Mouse (Mus musculus) embryonic facial prominence, embryonic 13.5 days (tissue): ENCODE results near the gene Dctn2. TPM values are rescaled to one million over a fixed set of nuclear protein-coding genes. Genes with fewer than 3 reads are reported as not detected.

Experiments used
- ATAC-seq: fragments of 200-750 bp; cut with Nextera tagmentation; 2 replicates; pipeline ENCODE4 v1.8.0; 2017; ENCODE audit warnings: low read depth; ENCODE audit not compliant: insufficient number of reproducible peaks, insufficient read depth, low FRiP score, low TSS enrichment
- H3K27ac ChIP-seq: fragments of 300-500 bp; sonication (generic); 2 replicates; pipeline ENCODE4 v1.5.1; 2015; ENCODE audit warnings: moderate library complexity, mild to moderate bottlenecking, inconsistent platforms
- H3K27me3 ChIP-seq: fragments of 300-500 bp; sonication (generic); 2 replicates; pipeline ENCODE4 v1.6.1; 2015; ENCODE audit warnings: mild to moderate bottlenecking, inconsistent platforms
- H3K36me3 ChIP-seq: fragments of 300-500 bp; sonication (generic); 2 replicates; pipeline ENCODE4 v1.6.1; 2015; ENCODE audit warnings: mild to moderate bottlenecking, inconsistent platforms
- H3K4me1 ChIP-seq: fragments of 300-500 bp; sonication (generic); 2 replicates; pipeline ENCODE4 v1.6.1; 2015; ENCODE audit warnings: inconsistent platforms
- H3K4me2 ChIP-seq: fragments of 300-500 bp; sonication (generic); 2 replicates; pipeline ENCODE4 v1.6.1; 2015; ENCODE audit warnings: moderate library complexity, mild to moderate bottlenecking, inconsistent platforms
- H3K4me3 ChIP-seq: fragments of 300-500 bp; sonication (generic); 2 replicates; pipeline ENCODE4 v1.5.1; 2015; ENCODE audit warnings: mild to moderate bottlenecking, inconsistent platforms
- H3K9ac ChIP-seq: fragments of 300-500 bp; sonication (generic); 2 replicates; pipeline ENCODE4 v1.6.1; 2015; ENCODE audit warnings: mild to moderate bottlenecking, inconsistent platforms
- H3K9me3 ChIP-seq: fragments of 300-500 bp; sonication (generic); 2 replicates; pipeline ENCODE4 v1.6.1; 2016; ENCODE audit warnings: inconsistent platforms
- whole genome bisulfite sequencing: fragments of 180-500 bp; shearing (Covaris S2); methylation state at CpG from one replicate; pipeline ENCODE4 v1.1.7; 2015; ENCODE audit warnings: mixed read lengths; 5-methylcytosine and 5-hydroxymethylcytosine counted together
- polyA plus RNA-seq: library from polyadenylated mRNA; unstranded; fragments of >200 nt; fragmentation: Nextera tagmentation; extraction: Ambion mirVana; gene quantifications from 2 replicates; pipeline ENCODE4 v1.2.1, GENCODE M21; 2015

Gene Dctn2
- polyA plus RNA-seq: 187 and 199 TPM in 2 replicates

- peak; percentile 97 for ATAC-seq
- H3K9me3 ChIP-seq: no peaks in the 10 kb centered on the region
- peak within 1 kb of the TSS; percentile 82 for H3K27ac ChIP-seq
- H3K4me3 ChIP-seq: peak within 1 kb of the TSS; percentile 98
- H3K4me1 ChIP-seq: peaks cover 34% of the 10 kb centered on the region
- H3K27me3 ChIP-seq: peaks cover 30% of the 10 kb centered on the region
- peak within 1 kb of the TSS; percentile 100 for H3K9ac ChIP-seq
- under 1% methylated on average over 70 of the region's 70 CpGs for WGBS
- peaks cover 31% of the 10 kb centered on the region for H3K36me3 ChIP-seq
- peak within 1 kb of the TSS; percentile 93 for H3K4me2 ChIP-seq
Observed at GRCm38 (mm10) chr10:127266112-127267091, at the start of gene Dctn2. Gene Dctn2 (plus strand): TSS chr10:127266368.

DNA sequence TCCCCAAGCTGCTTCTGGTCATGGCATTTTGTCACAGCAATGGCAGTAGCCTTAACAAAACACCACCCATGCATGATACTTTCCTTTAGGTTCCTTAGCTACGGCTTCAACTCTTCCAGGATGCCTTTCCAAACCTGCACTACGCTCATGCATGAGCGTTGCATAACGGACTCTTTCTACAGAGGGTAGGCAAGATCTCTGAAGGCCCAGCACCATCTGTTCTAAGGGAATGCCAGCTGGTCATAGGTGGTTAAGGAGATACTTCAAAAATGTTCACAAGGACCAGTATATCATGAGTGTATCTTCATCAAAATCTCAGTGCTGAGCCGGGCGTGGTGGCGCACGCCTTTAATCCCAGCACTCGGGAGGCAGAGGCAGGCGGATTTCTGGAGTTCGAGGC, 49.7 kb upstream of the Dctn2 start:
- Histone ChIP-seq H3K36me3 (no peaks in the 10 kb centered on the region), H3K9me3 (no peaks in the 10 kb centered on the region), H3K4me1 (no peaks in the 10 kb centered on the region), H3K27me3 (no peaks in the 10 kb centered on the region; the same call in 1 of the 2 replicates), H3K27ac (no peak overlapping the region), H3K4me2 (no peak overlapping the region), H3K9ac (no peak overlapping the region), H3K4me3 (no peak overlapping the region)
- 97% methylated on average over 11 of the region's 11 CpGs for WGBS
- ATAC-seq: no peak

DNA sequence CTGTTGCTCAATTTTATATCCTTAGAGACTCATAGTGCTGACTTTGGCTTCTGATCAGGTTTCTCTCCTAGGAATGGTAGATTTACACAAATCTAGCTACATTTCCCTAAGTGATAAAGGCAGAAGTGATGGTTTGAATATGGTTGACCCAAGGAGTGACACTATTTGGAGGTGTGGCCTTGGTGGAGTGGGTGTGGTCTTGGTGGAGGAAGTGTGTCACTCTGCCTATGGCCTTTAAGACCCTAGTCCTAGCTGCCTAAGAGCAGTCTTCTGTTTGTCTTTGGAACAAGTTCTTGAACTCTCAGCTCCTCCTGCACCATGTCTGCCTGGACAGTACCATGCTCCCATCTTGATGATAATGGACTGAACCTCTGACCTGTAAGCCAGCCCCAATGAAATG, 49.0 kb upstream of the Dctn2 start:
- Histone ChIP-seq H3K27ac (no peak overlapping the region), H3K27me3 (no peaks in the 10 kb centered on the region; the same call in 1 of the 2 replicates), H3K9me3 (no peaks in the 10 kb centered on the region), H3K9ac (no peak overlapping the region), H3K4me3 (no peak overlapping the region), H3K4me2 (no peak overlapping the region), H3K36me3 (no peaks in the 10 kb centered on the region), H3K4me1 (no peaks in the 10 kb centered on the region)
- no peak for ATAC-seq

DNA sequence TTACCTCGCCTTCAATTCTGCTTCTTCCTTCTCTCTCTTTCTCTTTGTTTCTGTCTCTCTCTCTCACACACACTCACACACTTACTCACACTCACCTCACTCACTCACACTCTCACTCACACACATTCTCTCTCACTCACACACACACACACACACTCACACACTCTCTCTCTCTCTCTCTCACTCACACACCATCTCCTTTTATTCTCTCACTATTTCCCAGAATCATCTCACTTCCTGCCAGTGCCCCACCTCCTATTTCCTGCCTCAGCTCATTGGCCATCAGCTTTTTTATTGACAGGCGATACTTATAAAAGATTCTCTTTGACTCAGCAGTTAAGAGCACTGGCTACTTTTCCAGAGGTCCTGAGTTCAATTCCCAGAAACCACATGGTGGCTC, 47.8 kb upstream of the Dctn2 start:
- no peaks in the 10 kb centered on the region for H3K36me3 ChIP-seq
- no peak overlapping the region for H3K9ac ChIP-seq
- ATAC-seq: no peak
- WGBS: 84% methylated on average over 2 of the region's 2 CpGs
- H3K27ac ChIP-seq: no peak overlapping the region
- no peaks in the 10 kb centered on the region for H3K4me1 ChIP-seq
- no peaks in the 10 kb centered on the region for H3K9me3 ChIP-seq
- no peak overlapping the region for H3K4me3 ChIP-seq
- no peaks in the 10 kb centered on the region; the same call in 1 of the 2 replicates for H3K27me3 ChIP-seq
- H3K4me2 ChIP-seq: no peak overlapping the region

GRCm38 (mm10) chr10:127225213-127225612, 41.0 kb upstream of the Dctn2 start:
- Histone ChIP-seq H3K4me3 (no peak overlapping the region), H3K27ac (peak overlapping the region; percentile 3; the same call in 1 of the 2 replicates), H3K9ac (no peak overlapping the region), H3K36me3 (no peaks in the 10 kb centered on the region), H3K27me3 (peaks cover 9% of the 10 kb centered on the region; the same call in 1 of the 2 replicates), H3K4me2 (no peak overlapping the region), H3K9me3 (no peaks in the 10 kb centered on the region), H3K4me1 (peaks cover 7% of the 10 kb centered on the region; the same call in 1 of the 2 replicates)
- 34% methylated on average over 6 of the region's 6 CpGs for WGBS
- no peak for ATAC-seq

- Histone ChIP-seq H3K36me3 (no peaks in the 10 kb centered on the region), H3K27me3 (peaks cover 9% of the 10 kb centered on the region; the same call in 1 of the 2 replicates), H3K4me1 (peaks cover 7% of the 10 kb centered on the region; the same call in 1 of the 2 replicates), H3K9ac (peak overlapping the region; percentile 11; the same call in 1 of the 2 replicates), H3K4me2 (no peak overlapping the region), H3K9me3 (no peaks in the 10 kb centered on the region), H3K4me3 (no peak overlapping the region), H3K27ac (no peak overlapping the region)
- 29% methylated on average over 10 of the region's 10 CpGs for WGBS
- no peak for ATAC-seq
Observed at GRCm38 (mm10) chr10:127225732-127226131, 40.4 kb upstream of the Dctn2 start.

DNA sequence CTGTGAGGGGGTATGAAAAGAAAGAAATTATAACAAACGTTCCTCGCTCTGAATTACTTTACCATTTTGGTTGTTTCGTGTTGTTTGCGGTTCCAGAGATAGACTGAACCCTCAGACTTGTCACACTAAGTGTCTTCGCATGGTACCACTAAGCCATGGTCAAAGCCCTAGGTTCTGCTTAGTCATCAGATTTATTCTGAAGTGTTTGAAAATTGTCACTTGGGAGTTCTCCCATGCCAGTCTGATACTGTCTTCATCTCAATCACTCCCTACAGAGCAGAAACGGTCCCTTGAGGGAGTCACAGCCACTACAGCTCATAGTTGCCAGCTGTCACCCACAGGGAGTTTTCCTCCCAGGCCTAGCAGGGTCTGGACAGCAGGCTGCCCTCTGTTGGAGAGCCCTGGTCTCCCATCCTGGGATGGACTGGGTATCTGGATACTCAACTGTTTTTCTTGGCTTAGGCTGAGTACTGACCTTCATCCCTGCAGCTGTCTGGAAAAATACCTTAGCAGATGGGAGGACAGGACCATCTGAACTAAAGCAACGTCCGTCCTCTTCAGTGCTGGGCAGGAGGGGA, 39.8 kb upstream of the Dctn2 start:
- ATAC-seq: no peak
- peaks cover 9% of the 10 kb centered on the region; the same call in 1 of the 2 replicates for H3K27me3 ChIP-seq
- H3K4me1 ChIP-seq: peaks cover 7% of the 10 kb centered on the region; the same call in 1 of the 2 replicates
- no peak overlapping the region for H3K9ac ChIP-seq
- 66% methylated on average over 8 of the region's 8 CpGs for WGBS
- H3K4me2 ChIP-seq: no peak overlapping the region
- H3K36me3 ChIP-seq: no peaks in the 10 kb centered on the region
- no peak overlapping the region for H3K27ac ChIP-seq
- H3K4me3 ChIP-seq: no peak overlapping the region
- H3K9me3 ChIP-seq: no peaks in the 10 kb centered on the region

DNA sequence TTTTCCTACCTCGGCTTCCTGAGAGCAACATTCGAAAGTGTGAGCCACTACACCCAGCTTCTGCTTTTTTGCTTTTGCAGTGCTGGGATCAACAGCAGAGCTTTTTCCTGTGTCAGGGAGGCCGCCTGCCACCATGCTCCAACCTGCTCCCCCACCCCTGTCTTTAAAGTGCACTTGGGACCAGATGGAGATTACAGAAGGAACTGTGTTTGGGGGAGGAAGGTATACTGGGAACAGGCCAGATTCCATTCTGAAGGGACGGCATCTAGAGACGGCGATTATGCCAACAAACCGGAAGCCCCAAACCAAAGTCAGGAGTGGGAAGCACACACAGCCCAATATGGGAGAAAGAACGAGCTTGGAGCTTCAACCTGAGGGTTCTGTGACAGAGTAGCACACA, 39.0 kb upstream of the Dctn2 start:
- Histone ChIP-seq H3K36me3 (no peaks in the 10 kb centered on the region), H3K4me2 (no peak overlapping the region), H3K4me3 (no peak overlapping the region), H3K27ac (no peak overlapping the region), H3K27me3 (peaks cover 9% of the 10 kb centered on the region; the same call in 1 of the 2 replicates), H3K4me1 (peaks cover 7% of the 10 kb centered on the region; the same call in 1 of the 2 replicates), H3K9ac (no peak overlapping the region), H3K9me3 (no peaks in the 10 kb centered on the region)
- 80% methylated on average over 8 of the region's 8 CpGs for WGBS
- no peak for ATAC-seq

GRCm38 (mm10) chr10:127228897-127229296, 37.3 kb upstream of the Dctn2 start:
- Histone ChIP-seq H3K4me2 (no peak overlapping the region), H3K4me3 (no peak overlapping the region), H3K9me3 (no peaks in the 10 kb centered on the region), H3K27me3 (peaks cover 9% of the 10 kb centered on the region; the same call in 1 of the 2 replicates), H3K36me3 (no peaks in the 10 kb centered on the region), H3K9ac (no peak overlapping the region), H3K27ac (no peak overlapping the region), H3K4me1 (peaks cover 7% of the 10 kb centered on the region; the same call in 1 of the 2 replicates)
- WGBS: 19% methylated on average over 4 of the region's 4 CpGs
- no peak for ATAC-seq

DNA sequence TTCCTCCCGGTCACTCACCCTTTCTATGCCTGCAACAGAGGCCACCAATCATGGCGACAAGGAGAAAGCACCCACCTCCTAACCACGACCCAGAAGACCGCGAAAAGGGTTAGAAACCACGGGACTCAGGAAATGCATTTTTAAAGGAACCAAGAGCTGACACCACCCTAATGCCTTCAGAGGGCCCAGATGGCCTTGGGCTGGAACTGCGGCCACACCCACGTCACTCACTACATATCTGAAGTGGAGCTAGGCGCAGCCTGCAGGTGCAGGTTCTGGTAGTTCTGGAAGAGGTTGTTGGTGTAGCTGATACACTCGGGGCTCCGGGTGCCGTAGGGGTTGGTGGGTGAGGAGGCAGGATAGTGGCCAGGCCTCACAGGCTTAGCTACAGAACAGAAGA, 35.5 kb upstream of the Dctn2 start:
- no peak for ATAC-seq
- H3K4me2 ChIP-seq: no peak overlapping the region
- H3K9me3 ChIP-seq: no peaks in the 10 kb centered on the region
- 83% methylated on average over 12 of the region's 12 CpGs for WGBS
- H3K27ac ChIP-seq: no peak overlapping the region
- peaks cover 3% of the 10 kb centered on the region; the same call in 1 of the 2 replicates for H3K4me1 ChIP-seq
- 0 out of 2 replicates have a peak overlapping the region, but pooled peaks have one; percentile 36 for H3K9ac ChIP-seq
- H3K27me3 ChIP-seq: peaks cover 9% of the 10 kb centered on the region; the same call in 1 of the 2 replicates
- H3K4me3 ChIP-seq: no peak overlapping the region
- no peaks in the 10 kb centered on the region for H3K36me3 ChIP-seq

GRCm38 (mm10) chr10:127231741-127232140, 34.4 kb upstream of the Dctn2 start:
- Histone ChIP-seq H3K27me3 (peaks cover 9% of the 10 kb centered on the region; the same call in 1 of the 2 replicates), H3K9ac (no peak overlapping the region)
- ATAC-seq: no peak

More at GRCm38 (mm10) chr10:127231741-127232140, 34.4 kb upstream of the Dctn2 start:
- Histone ChIP-seq H3K36me3 (no peaks in the 10 kb centered on the region), H3K4me2 (no peak overlapping the region), H3K27ac (no peak overlapping the region), H3K4me1 (peaks cover 5% of the 10 kb centered on the region), H3K9me3 (no peaks in the 10 kb centered on the region), H3K4me3 (no peak overlapping the region)
- WGBS: 79% methylated on average over 14 of the region's 14 CpGs
